Mouse (Mus musculus) urinary bladder, postnatal 25 days (tissue): ENCODE measurements around the gene Samt3.

Experiments
- DNase-seq: peaks from one replicate; pipeline ENCODE4 v3.0.0; 2022; ENCODE audit warnings: low spot score

The Samt3 gene

GRCm38 (mm10) chrX:86043899-86044298 is at the start of gene Samt3:
TSS of gene Samt3 (plus strand) at chrX:86044199.
- DNase-seq = no peak

GRCm38 (mm10) chrX:86016591-86016990 is 27.4 kb upstream of the Samt3 start:
- DNase-seq = no peak

- DNase-seq = no peak
These were observed 44.7 kb downstream of the Samt3 start for GRCm38 (mm10) chrX:86088672-86089071.
